Mouse (Mus musculus) kidney, adult 11 months (tissue): ENCODE measurements at regions not wholly inside any gene's neighbourhood (a gene's known extent, or its start where the extent isn't known, plus 50 kb on each side); places are given as distances from the start of the nearest gene placed in this dataset.

Experiments used
- DNase-seq: peaks from one replicate; pipeline ENCODE4 v3.0.0; 2022

DNA sequence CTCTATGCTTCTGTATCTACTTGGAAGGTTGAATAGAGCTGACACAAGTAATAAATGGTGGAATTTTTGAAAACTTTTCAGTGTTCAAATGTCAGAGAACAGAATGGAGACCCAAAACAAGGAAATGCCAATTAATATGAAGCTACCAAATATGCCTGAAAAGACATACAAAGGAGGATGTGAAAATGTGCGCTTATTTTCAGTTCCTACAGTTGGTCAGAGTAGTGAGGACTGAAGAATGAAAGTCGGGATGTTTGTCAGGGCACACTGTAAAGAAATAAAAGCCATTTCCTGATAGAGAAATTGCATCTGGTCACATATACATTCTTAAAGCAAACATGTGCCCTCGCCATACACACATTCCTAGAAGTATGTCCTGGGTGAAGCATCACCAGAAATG is 56.0 kb upstream of the Dkk2 start:
- no peak for DNase-seq

DNA sequence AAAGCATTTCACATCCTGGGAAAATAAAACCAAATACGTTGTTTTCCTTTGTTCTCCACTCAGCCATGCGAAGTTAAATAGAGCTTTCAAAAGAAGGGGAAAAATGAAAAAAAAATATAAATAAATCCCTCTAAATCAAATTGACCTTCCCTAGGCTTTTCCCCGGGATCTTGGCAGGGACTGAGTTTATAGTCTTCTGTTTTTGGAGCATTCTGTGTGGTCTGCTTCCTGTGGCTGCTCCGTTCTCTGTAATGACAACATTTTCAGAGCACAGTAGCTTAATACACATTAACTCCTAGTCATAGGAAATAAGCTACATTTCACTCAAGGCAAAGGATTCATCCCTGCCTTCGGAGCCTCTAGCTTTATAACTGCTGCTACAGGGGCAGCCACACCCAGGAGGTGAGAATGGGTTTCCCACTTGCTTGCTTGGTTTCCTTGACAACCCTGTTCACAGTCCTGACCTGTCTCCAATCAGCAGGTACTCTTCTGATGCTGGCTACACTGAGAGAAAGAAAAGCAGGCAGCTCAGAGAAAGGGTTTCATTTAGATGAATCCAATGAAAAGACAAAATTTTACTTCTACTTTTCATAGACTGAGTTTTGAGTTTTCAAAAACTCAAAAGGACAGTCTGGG is 51.9 kb upstream of the Dkk2 start:
- DNase-seq: no peak

- DNase-seq: no peak
Measured at GRCm38 (mm10) chr3:132035176-132035575, 49.9 kb upstream of the Dkk2 start.
